Mouse (Mus musculus): ENCODE results near the gene Mgat3. TPM values are rescaled to one million over a fixed set of nuclear protein-coding genes. Genes with fewer than 3 reads are reported as not detected.

The Mgat3 gene
- total and polyA plus RNA-seq, 2 experiments, result 0.09 to 0.16 TPM

- H3K9ac ChIP-seq (ENCODE audit: low read depth, low read length), result no peak overlapping the region
- TF ChIP-seq POLR2A (IDR thresholded peaks at IDR 0.05; ENCODE audit: extremely low read depth, insufficient read depth, low read length) (no peak), CTCF (IDR thresholded peaks at IDR 0.05; ENCODE audit: low read depth, low read length) (no peak)
- H3K27ac ChIP-seq (replicated peaks; ENCODE audit: insufficient read depth, low read depth, low read length), result no peak overlapping the region
- no peaks in the 10 kb centered on the region for H3K4me1 ChIP-seq (ENCODE audit: control insufficient read depth, insufficient read depth, low read length)
- WGBS, result 87% methylated on average over 10 of the region's 10 CpGs
- H3K79me2 ChIP-seq (ENCODE audit: control insufficient read depth, insufficient read depth, low read length), result no peaks in the 10 kb centered on the region
- H3K4me3 ChIP-seq (ENCODE audit: insufficient read depth, low read depth, low read length), result no peak overlapping the region
- DNase-seq (ENCODE audit: extremely low read depth, low read depth, low spot score), result no peak
- H3K27me3 ChIP-seq (ENCODE audit: control insufficient read depth, insufficient read depth, low read length), result no peaks in the 10 kb centered on the region
- H3K36me3 ChIP-seq (ENCODE audit: control insufficient read depth, insufficient read depth, low read length), result no peaks in the 10 kb centered on the region
These were observed 20.9 kb upstream of the Mgat3 start for GRCm38 (mm10) chr15:80152663-80153062.

- Histone ChIP-seq H3K9ac (ENCODE audit: low read depth, low read length) (no peak overlapping the region), H3K36me3 (ENCODE audit: control insufficient read depth, insufficient read depth, low read length) (no peaks in the 10 kb centered on the region), H3K4me3 (ENCODE audit: insufficient read depth, low read depth, low read length) (no peak overlapping the region), H3K27ac (replicated peaks; ENCODE audit: insufficient read depth, low read depth, low read length) (no peak overlapping the region), H3K4me1 (ENCODE audit: control insufficient read depth, insufficient read depth, low read length) (no peaks in the 10 kb centered on the region), H3K79me2 (ENCODE audit: control insufficient read depth, insufficient read depth, low read length) (no peaks in the 10 kb centered on the region), H3K27me3 (ENCODE audit: control insufficient read depth, insufficient read depth, low read length) (no peaks in the 10 kb centered on the region)
- WGBS, result 86% methylated on average over 11 of the region's 11 CpGs
- TF ChIP-seq POLR2A (IDR thresholded peaks at IDR 0.05; ENCODE audit: extremely low read depth, insufficient read depth, low read length), result no peak
- TF ChIP-seq CTCF (IDR thresholded peaks at IDR 0.05; ENCODE audit: low read depth, low read length), result no peak
- DNase-seq (ENCODE audit: extremely low read depth, low read depth, low spot score), result no peak
These were observed 19.8 kb upstream of the Mgat3 start for GRCm38 (mm10) chr15:80153757-80154156.

- 0 out of 2 replicates have a peak, but pooled peaks cover 3% of the 10 kb centered on the region for H3K4me1 ChIP-seq (ENCODE audit: control insufficient read depth, insufficient read depth, low read length)
- DNase-seq (ENCODE audit: extremely low read depth, low read depth, low spot score), result no peak
- no peak overlapping the region for H3K27ac ChIP-seq (replicated peaks; ENCODE audit: insufficient read depth, low read depth, low read length)
- no peak overlapping the region for H3K4me3 ChIP-seq (ENCODE audit: insufficient read depth, low read depth, low read length)
- 94% methylated on average over 8 of the region's 8 CpGs for WGBS
- H3K36me3 ChIP-seq (ENCODE audit: control insufficient read depth, insufficient read depth, low read length), result no peaks in the 10 kb centered on the region; the same call in 1 of the 2 replicates
- TF ChIP-seq CTCF (IDR thresholded peaks at IDR 0.05; ENCODE audit: low read depth, low read length) (no peak), POLR2A (IDR thresholded peaks at IDR 0.05; ENCODE audit: extremely low read depth, insufficient read depth, low read length) (no peak)
- H3K9ac ChIP-seq (ENCODE audit: low read depth, low read length), result no peak overlapping the region
- H3K27me3 ChIP-seq (ENCODE audit: control insufficient read depth, insufficient read depth, low read length), result no peaks in the 10 kb centered on the region
- no peaks in the 10 kb centered on the region for H3K79me2 ChIP-seq (ENCODE audit: control insufficient read depth, insufficient read depth, low read length)
These were observed 17.8 kb upstream of the Mgat3 start for GRCm38 (mm10) chr15:80155707-80156106.

- 85% methylated on average over 22 of the region's 22 CpGs for WGBS
- Histone ChIP-seq H3K9ac (ENCODE audit: low read depth, low read length) (no peak overlapping the region), H3K27me3 (ENCODE audit: control insufficient read depth, insufficient read depth, low read length) (no peaks in the 10 kb centered on the region), H3K79me2 (ENCODE audit: control insufficient read depth, insufficient read depth, low read length) (no peaks in the 10 kb centered on the region), H3K4me3 (ENCODE audit: insufficient read depth, low read depth, low read length) (no peak overlapping the region), H3K27ac (replicated peaks; ENCODE audit: insufficient read depth, low read depth, low read length) (no peak overlapping the region), H3K36me3 (ENCODE audit: control insufficient read depth, insufficient read depth, low read length) (no peaks in the 10 kb centered on the region; the same call in 1 of the 2 replicates), H3K4me1 (ENCODE audit: control insufficient read depth, insufficient read depth, low read length) (0 out of 2 replicates have a peak, but pooled peaks cover 3% of the 10 kb centered on the region)
- no peak for TF ChIP-seq CTCF (IDR thresholded peaks at IDR 0.05; ENCODE audit: low read depth, low read length)
- TF ChIP-seq POLR2A (IDR thresholded peaks at IDR 0.05; ENCODE audit: extremely low read depth, insufficient read depth, low read length), result no peak
- DNase-seq (ENCODE audit: extremely low read depth, low read depth, low spot score), result no peak
These were observed 16.2 kb upstream of the Mgat3 start for GRCm38 (mm10) chr15:80157197-80157943.

- no peak overlapping the region for H3K27ac ChIP-seq (replicated peaks; ENCODE audit: insufficient read depth, low read depth, low read length)
- H3K36me3 ChIP-seq (ENCODE audit: control insufficient read depth, insufficient read depth, low read length), result no peaks in the 10 kb centered on the region; the same call in 1 of the 2 replicates
- H3K79me2 ChIP-seq (ENCODE audit: control insufficient read depth, insufficient read depth, low read length), result no peaks in the 10 kb centered on the region
- H3K4me3 ChIP-seq (ENCODE audit: insufficient read depth, low read depth, low read length), result no peak overlapping the region
- TF ChIP-seq POLR2A (IDR thresholded peaks at IDR 0.05; ENCODE audit: extremely low read depth, insufficient read depth, low read length) (no peak), CTCF (IDR thresholded peaks at IDR 0.05; ENCODE audit: low read depth, low read length) (no peak)
- H3K9ac ChIP-seq (ENCODE audit: low read depth, low read length), result no peak overlapping the region
- H3K27me3 ChIP-seq (ENCODE audit: control insufficient read depth, insufficient read depth, low read length), result no peaks in the 10 kb centered on the region
- WGBS, result 86% methylated on average over 5 of the region's 5 CpGs
- 0 out of 2 replicates have a peak, but pooled peaks cover 3% of the 10 kb centered on the region for H3K4me1 ChIP-seq (ENCODE audit: control insufficient read depth, insufficient read depth, low read length)
- DNase-seq (ENCODE audit: extremely low read depth, low read depth, low spot score), result no peak
These were observed 15.4 kb upstream of the Mgat3 start for GRCm38 (mm10) chr15:80158001-80158706.
